ENCODE assay signal across 8 mouse cellular contexts in genomic region chr9:84343435-84344095, GRCm38 (mm10).
DNase-seq lines count a peak whose midpoint lies in the region.

No protein-coding gene starts in this region.

- DNase-seq in NIH3T3 (ENCODE audit: low read depth): peak; percentile 63
- peak; percentile 43 for DNase-seq in cerebellum, adult 9-11 months
- DNase-seq in frontal cortex, postnatal 36 days (ENCODE audit: low spot score in 2 of 2): peak; percentile 83 to 91
- peak; percentile 61 for DNase-seq in hindlimb bud, embryonic 11.5 days (ENCODE audit: extremely low spot score, low read depth, low spot score)
- peak; percentile 78 for DNase-seq in left cerebral cortex, adult 11 months (ENCODE audit: low spot score)
- DNase-seq in lung, postnatal 25 days (ENCODE audit: low spot score): peak; percentile 65
- DNase-seq in retina, postnatal 1 day: peak; percentile 90
- peak; percentile 76 for DNase-seq in thymus, postnatal 4 days

Comparison
In these comparisons a context has a peak if more than half of its experiments do, and no peak if none do; other contexts are left out.
1. Peak in every context shown above with its lines: DNase-seq.